Mouse (Mus musculus) erythroblast, embryonic 14.5 days (primary cell): ENCODE measurements at regions not wholly inside any gene's neighbourhood (a gene's known extent, or its start where the extent isn't known, plus 50 kb on each side); places are given as distances from the start of the nearest gene placed in this dataset.

Experiments
- GATA1 ChIP-seq: IDR thresholded peaks from 2 replicates; pipeline ENCODE4 v1.6.1; 2012; ENCODE audit warnings: low read length, inconsistent platforms, mixed read lengths
- TAL1 ChIP-seq: IDR thresholded peaks from 3 replicates; pipeline ENCODE4 v1.6.1; 2012; ENCODE audit warnings: low read length, inconsistent platforms, mixed read lengths

- TF ChIP-seq GATA1 (no peak), TAL1 (no peak)
Observed at GRCm38 (mm10) chr12:25559601-25560000, 462.7 kb upstream of the Id2 start.
